Mouse (Mus musculus) neural tube, embryonic 15.5 days (tissue): Measurements from ENCODE around the gene V1ra8. TPM values are rescaled to one million over a fixed set of nuclear protein-coding genes. Genes with fewer than 3 reads are reported as not detected.
"Not testable (repeated sequence)": the region's sequence is repeated elsewhere in the genome, so short reads cannot be mapped to it uniquely, and the experiment has no call there.

ENCODE experiments used
- ATAC-seq: fragments of 200-750 bp; cut with Nextera tagmentation; 2 replicates; pipeline ENCODE4 v1.8.0; 2017; ENCODE audit warnings: mild to moderate bottlenecking, moderate TSS enrichment, moderate library complexity; ENCODE audit not compliant: low FRiP score
- H3K27ac ChIP-seq: fragments of 300-500 bp; sonication (generic); replicated peaks from 2 replicates; pipeline ENCODE4 v1.5.1; 2015; ENCODE audit warnings: mild to moderate bottlenecking, inconsistent platforms
- H3K27me3 ChIP-seq: fragments of 300-500 bp; sonication (generic); replicated peaks from 2 replicates; pipeline ENCODE4 v1.6.1; 2015; ENCODE audit warnings: inconsistent platforms
- H3K36me3 ChIP-seq: fragments of 300-500 bp; sonication (generic); 2 replicates; pipeline ENCODE4 v1.6.1; 2015; ENCODE audit warnings: inconsistent platforms
- H3K4me1 ChIP-seq: fragments of 300-500 bp; sonication (generic); 2 replicates; pipeline ENCODE4 v1.6.1; 2015; ENCODE audit warnings: inconsistent platforms
- H3K4me2 ChIP-seq: fragments of 300-500 bp; sonication (generic); 2 replicates; pipeline ENCODE4 v1.6.1; 2015; ENCODE audit warnings: inconsistent platforms, mild to moderate bottlenecking, moderate library complexity
- H3K4me3 ChIP-seq: fragments of 300-500 bp; sonication (generic); replicated peaks from 2 replicates; pipeline ENCODE4 v1.5.1; 2015; ENCODE audit warnings: mild to moderate bottlenecking, inconsistent platforms
- H3K9ac ChIP-seq: fragments of 300-500 bp; sonication (generic); replicated peaks from 2 replicates; pipeline ENCODE4 v1.6.1; 2015; ENCODE audit warnings: mild to moderate bottlenecking, inconsistent platforms
- H3K9me3 ChIP-seq: fragments of 300-500 bp; sonication (generic); replicated peaks from 2 replicates; pipeline ENCODE4 v1.6.1; 2016; ENCODE audit warnings: inconsistent platforms
- WGBS: fragments of 180-500 bp; shearing (Covaris S2); methylation state at CpG from one replicate; pipeline ENCODE4 v1.1.7; 2015; ENCODE audit warnings: mixed read lengths; 5-methylcytosine and 5-hydroxymethylcytosine counted together
- polyA plus RNA-seq: library from polyadenylated mRNA; unstranded; fragments of >200 nt; fragmentation: Nextera tagmentation; extraction: Ambion mirVana; gene quantifications from 2 replicates; pipeline ENCODE4 v1.2.1, GENCODE M21; 2015

The V1ra8 gene
- not detected in 2 replicates for polyA plus RNA-seq

GRCm38 (mm10) chr6:90202493-90202892 is at the start of gene V1ra8:
Gene V1ra8, plus strand, starts transcription at chr6:90202793.
- not testable (repeated sequence) for H3K4me3 ChIP-seq, H3K4me2 ChIP-seq, H3K9ac ChIP-seq, H3K4me1 ChIP-seq, H3K36me3 ChIP-seq, H3K27me3 ChIP-seq, H3K27ac ChIP-seq, H3K9me3 ChIP-seq, ATAC-seq
- WGBS, result 97% methylated on average over 2 of the region's 2 CpGs

GRCm38 (mm10) chr6:90160139-90160538 is 42.5 kb upstream of the V1ra8 start:
- ATAC-seq, result no peak

GRCm38 (mm10) chr6:90174508-90174907 is 28.1 kb upstream of the V1ra8 start, which contains the start of gene Vmn1r52:
Gene Vmn1r52, plus strand, starts transcription at chr6:90174808.
- Histone ChIP-seq H3K4me2 (no peak within 1 kb of the TSS), H3K27me3 (no peaks in the 10 kb centered on the region), H3K27ac (no peak within 1 kb of the TSS), H3K4me3 (no peak within 1 kb of the TSS), H3K4me1 (no peaks in the 10 kb centered on the region), H3K36me3 (no peaks in the 10 kb centered on the region), H3K9ac (no peak within 1 kb of the TSS), H3K9me3 (no peaks in the 10 kb centered on the region)
- no peak for ATAC-seq
- WGBS, result 85% methylated on average over 2 of the region's 2 CpGs

More at GRCm38 (mm10) chr6:90160139-90160538, 42.5 kb upstream of the V1ra8 start:
- no peaks in the 10 kb centered on the region for H3K27me3 ChIP-seq
- no peaks in the 10 kb centered on the region for H3K36me3 ChIP-seq
- no peak overlapping the region for H3K4me2 ChIP-seq
- no peak overlapping the region for H3K9ac ChIP-seq
- H3K27ac ChIP-seq, result no peak overlapping the region
- no peaks in the 10 kb centered on the region for H3K9me3 ChIP-seq
- H3K4me1 ChIP-seq, result no peaks in the 10 kb centered on the region
- 65% methylated on average over 3 of the region's 3 CpGs for WGBS
- no peak overlapping the region for H3K4me3 ChIP-seq

- WGBS, result 88% methylated on average over 1 of the region's 1 CpGs
- Histone ChIP-seq H3K36me3 (no peaks in the 10 kb centered on the region), H3K4me3 (no peak within 1 kb of the TSS), H3K4me1 (no peaks in the 10 kb centered on the region), H3K9me3 (no peaks in the 10 kb centered on the region), H3K27me3 (no peaks in the 10 kb centered on the region), H3K9ac (no peak within 1 kb of the TSS), H3K27ac (no peak within 1 kb of the TSS), H3K4me2 (no peak within 1 kb of the TSS)
- no peak for ATAC-seq
Observed at GRCm38 (mm10) chr6:90224338-90224737, 21.7 kb downstream of the V1ra8 start, which contains the start of gene Vmn1r53. Gene Vmn1r53, minus strand, starts transcription at chr6:90224438.

- not testable (repeated sequence) for H3K36me3 ChIP-seq, ATAC-seq, H3K27me3 ChIP-seq, H3K9me3 ChIP-seq, H3K4me3 ChIP-seq, H3K4me1 ChIP-seq, H3K9ac ChIP-seq, H3K27ac ChIP-seq, H3K4me2 ChIP-seq
- WGBS, result 74% methylated on average over 4 of the region's 4 CpGs
Observed at GRCm38 (mm10) chr6:90232114-90232513, 29.5 kb downstream of the V1ra8 start.

- H3K27ac ChIP-seq, result no peak overlapping the region
- H3K4me2 ChIP-seq, result no peak overlapping the region
- no peak overlapping the region for H3K4me3 ChIP-seq
- no peaks in the 10 kb centered on the region for H3K9me3 ChIP-seq
- no peaks in the 10 kb centered on the region for H3K36me3 ChIP-seq
- no peaks in the 10 kb centered on the region for H3K27me3 ChIP-seq
- no peaks in the 10 kb centered on the region for H3K4me1 ChIP-seq
- 65% methylated on average over 27 of the region's 27 CpGs for WGBS
- ATAC-seq, result no peak
- H3K9ac ChIP-seq, result no peak overlapping the region
Observed at GRCm38 (mm10) chr6:90232681-90233080, 30.1 kb downstream of the V1ra8 start.

GRCm38 (mm10) chr6:90244019-90244418 is 41.4 kb downstream of the V1ra8 start:
- Histone ChIP-seq H3K27ac (no peak overlapping the region), H3K4me1 (no peaks in the 10 kb centered on the region), H3K9me3 (no peaks in the 10 kb centered on the region), H3K4me2 (no peak overlapping the region), H3K36me3 (no peaks in the 10 kb centered on the region), H3K4me3 (no peak overlapping the region), H3K27me3 (no peaks in the 10 kb centered on the region), H3K9ac (no peak overlapping the region)
- ATAC-seq, result no peak
- WGBS, result 79% methylated on average over 3 of the region's 3 CpGs

- ATAC-seq, result no peak
- Histone ChIP-seq H3K9ac (no peak within 1 kb of the TSS), H3K36me3 (no peaks in the 10 kb centered on the region), H3K27me3 (no peaks in the 10 kb centered on the region), H3K4me3 (no peak within 1 kb of the TSS), H3K4me1 (no peaks in the 10 kb centered on the region), H3K4me2 (no peak within 1 kb of the TSS), H3K27ac (no peak within 1 kb of the TSS), H3K9me3 (no peaks in the 10 kb centered on the region)
- 84% methylated on average over 1 of the region's 1 CpGs for whole genome bisulfite sequencing
Observed at GRCm38 (mm10) chr6:90246000-90246399, 43.4 kb downstream of the V1ra8 start, which contains the start of gene Vmn1r54. Gene Vmn1r54, plus strand, starts transcription at chr6:90246300.

Other genes starting within 250 kb of the V1ra8 start
- not detected in 2 replicates for gene Vmn1r46, start 233.5 kb upstream of the V1ra8 start, polyA plus RNA-seq
- not detected in 2 replicates for gene Vmn1r47, start 186.6 kb upstream of the V1ra8 start, polyA plus RNA-seq
- gene Vmn1r48, start 166.0 kb upstream of the V1ra8 start, polyA plus RNA-seq, result not detected in 2 replicates
- gene Vmn1r49, start 124.3 kb upstream of the V1ra8 start, polyA plus RNA-seq, result not detected in 2 replicates
- gene Vmn1r50, start 101.4 kb upstream of the V1ra8 start, polyA plus RNA-seq, result not detected in 2 replicates
- 0.06 and 0.12 TPM in 2 replicates for gene Vmn1r51, start 80.2 kb upstream of the V1ra8 start, polyA plus RNA-seq
- gene Vmn1r52, start 28.0 kb upstream of the V1ra8 start, polyA plus RNA-seq, result 0.10 TPM in 1 of 2 replicates, not detected in the other
- not detected in 2 replicates for gene Vmn1r53, start 21.6 kb downstream of the V1ra8 start, polyA plus RNA-seq
- gene Vmn1r54, start 43.5 kb downstream of the V1ra8 start, polyA plus RNA-seq, result not detected in 2 replicates
- gene BC048671, start 98.4 kb downstream of the V1ra8 start, polyA plus RNA-seq, result not detected in 2 replicates
- 0.36 TPM in 2 replicates for gene Chst13, start 122.4 kb downstream of the V1ra8 start, polyA plus RNA-seq
- gene Uroc1, start 130.5 kb downstream of the V1ra8 start, polyA plus RNA-seq, result 0.11 TPM in 1 of 2 replicates, not detected in the other
- 8.1 and 10.4 TPM in 2 replicates for gene Zxdc, start 166.7 kb downstream of the V1ra8 start, polyA plus RNA-seq
- gene Cfap100, start 226.0 kb downstream of the V1ra8 start, polyA plus RNA-seq, result 7.5 and 7.7 TPM in 2 replicates